Mouse (Mus musculus) C3H10T1/2 (cell line): ENCODE results near the gene Mpv17. TPM values are rescaled to one million over a fixed set of nuclear protein-coding genes. Genes with fewer than 3 reads are reported as not detected.

Source experiments
- polyA plus RNA-seq, 2 experiments: library from polyadenylated mRNA; unstranded; fragments of >200 nt; fragmentation: generic; extraction: Trizol; gene quantifications; one replicate each; pipeline ENCODE4 v1.2.1; 2012; ENCODE audit warnings: missing spikeins in 2 of 2

The Mpv17 gene
- polyA plus RNA-seq = 10 to 100 TPM; 21.8 to 85.3 TPM

DNA sequence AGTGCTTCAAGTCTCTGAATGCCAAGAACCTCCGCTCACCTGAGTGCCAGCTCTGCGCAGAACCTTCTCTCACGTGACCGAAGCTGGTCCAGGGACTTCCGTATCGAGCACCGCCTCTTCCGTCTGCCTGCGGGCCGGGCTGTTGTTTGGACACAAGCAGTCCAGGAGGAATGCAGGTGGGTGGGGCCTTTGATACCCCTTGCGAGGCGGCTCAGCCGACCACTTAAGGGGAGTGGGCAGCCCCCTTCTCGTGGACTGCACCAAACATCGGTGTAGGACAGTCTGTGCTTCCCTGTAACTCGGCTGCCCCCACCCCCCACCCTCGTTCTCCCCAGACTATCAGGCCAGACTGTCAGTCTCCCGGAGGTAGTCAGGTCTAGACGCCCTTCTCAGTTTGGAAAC is at the start of gene Mpv17:
Gene Mpv17, minus strand, starts transcription at position 100 of the 402 bp plus-strand sequence.

DNA sequence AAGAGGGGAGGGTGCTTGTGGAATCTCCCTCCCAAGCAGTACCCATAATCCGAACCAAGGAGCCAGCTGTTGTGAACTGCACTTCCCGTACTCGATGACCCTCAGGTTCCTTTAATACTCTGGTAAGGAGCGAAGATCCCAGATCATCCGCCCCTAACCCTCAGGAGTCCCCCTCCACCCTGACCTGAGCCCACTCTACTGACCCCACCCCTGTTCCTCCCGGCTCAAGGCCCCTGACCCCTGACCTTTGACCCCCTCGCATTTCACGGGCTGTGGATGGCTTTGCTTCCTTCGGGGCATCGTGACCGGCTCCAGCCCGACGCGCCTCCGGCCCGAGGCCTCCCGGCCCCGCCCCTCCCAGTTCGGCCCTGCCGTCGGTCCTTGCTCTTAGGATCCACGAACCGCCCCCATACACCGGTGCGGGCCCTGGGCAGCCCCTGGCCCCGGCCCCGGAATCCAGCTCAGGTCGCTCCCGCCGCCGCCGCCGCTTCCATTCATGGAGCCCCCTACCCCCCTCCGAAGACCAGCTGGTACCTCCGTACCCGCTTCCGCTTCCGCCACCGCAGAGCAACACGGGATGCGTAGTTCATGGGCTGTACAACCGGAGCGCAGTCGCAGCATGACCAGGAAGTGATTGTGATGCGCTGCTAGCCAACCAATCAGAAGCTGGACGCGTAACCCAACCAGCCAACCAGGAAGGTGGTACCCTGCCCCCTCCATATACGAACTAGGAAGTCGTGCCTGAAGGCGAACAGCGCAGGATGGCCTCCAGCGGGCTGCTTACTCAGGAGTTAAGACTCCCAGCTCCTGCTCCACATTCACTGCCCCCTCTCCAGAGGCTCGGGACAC is 47.9 kb upstream of the Mpv17 start, which contains the start of gene Zfp513:
Gene Zfp513, minus strand, starts transcription at position 562 of the 849 bp plus-strand sequence.

DNA sequence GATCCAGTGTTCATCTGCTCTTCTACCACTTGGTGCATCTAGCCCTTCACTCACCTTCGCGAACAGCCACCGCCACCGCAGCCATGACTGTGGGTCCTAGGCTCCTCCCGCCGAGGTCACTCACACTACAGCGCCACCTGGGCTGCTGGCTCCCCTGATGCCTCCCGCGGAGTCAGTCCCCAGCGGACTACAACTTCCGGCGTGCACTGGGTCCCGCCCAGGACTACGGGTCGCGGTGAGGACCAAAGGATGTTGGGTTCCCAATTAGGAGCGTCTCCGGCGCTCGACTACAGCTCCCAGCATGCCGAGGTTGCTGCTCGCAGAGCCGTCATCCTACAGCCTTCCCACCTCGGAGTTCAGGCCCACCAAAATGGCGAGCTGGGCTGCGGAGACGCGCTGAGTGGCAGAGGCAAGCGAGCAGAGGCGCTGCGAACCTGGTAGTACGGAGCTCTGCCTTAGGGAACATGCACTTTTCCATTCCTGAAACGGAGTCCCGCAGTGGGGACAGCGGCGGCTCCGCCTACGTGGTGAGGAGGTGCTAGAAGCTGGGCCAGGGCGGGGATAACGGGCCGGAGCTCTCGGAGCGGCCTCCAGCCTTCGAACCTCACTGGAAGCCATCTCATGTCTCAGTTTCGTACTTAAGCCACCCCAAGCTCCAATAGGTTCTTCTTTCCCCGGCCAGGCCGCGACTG is 39.0 kb upstream of the Mpv17 start, which contains the start of the genes Snx17 and Eif2b4:
Gene Snx17, plus strand, starts transcription at position 289 of the 692 bp plus-strand sequence.
Gene Eif2b4, minus strand, starts transcription at position 492 of the 692 bp plus-strand sequence.

DNA sequence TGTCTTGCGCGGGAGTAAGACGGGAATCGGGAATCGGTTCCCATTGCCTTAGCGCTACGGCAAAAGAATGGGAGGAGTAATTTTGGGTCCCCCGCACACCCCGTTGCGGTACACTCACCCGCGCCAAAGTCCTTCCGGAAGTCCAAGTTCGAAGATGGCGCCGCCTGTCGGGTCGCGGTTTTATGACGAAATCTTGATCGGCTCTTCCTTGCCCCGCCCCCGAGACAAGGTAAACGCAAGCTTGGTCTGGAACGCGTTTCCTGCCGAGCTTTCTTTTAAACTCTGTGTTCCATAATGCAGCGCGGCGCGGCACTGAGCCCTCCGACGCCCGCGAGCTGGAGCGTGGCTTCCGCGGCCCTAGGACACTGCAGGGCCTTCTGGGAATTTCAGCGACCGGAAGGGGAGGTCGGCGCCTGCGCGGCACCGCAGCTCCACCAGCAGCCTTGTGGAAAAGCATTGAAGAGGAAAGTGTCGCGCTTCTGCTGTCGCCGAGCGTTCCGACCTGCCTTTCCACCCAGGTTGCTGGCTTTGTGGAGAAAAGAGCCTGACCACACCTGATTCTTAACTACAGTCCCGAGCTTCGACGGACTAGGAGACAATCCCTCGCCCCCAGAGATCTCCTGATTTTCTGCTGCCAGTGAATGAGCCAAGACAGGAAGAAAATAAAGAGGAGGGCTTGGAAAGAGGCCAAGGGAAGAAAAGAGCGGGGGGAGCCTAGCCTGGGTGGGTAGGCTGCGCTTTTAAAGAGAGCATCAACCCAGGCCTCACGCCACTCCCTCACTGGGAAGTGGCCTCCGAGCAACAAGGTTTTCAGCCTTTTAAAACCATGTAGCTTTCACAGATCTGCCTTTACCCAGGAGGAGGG is 25.9 kb upstream of the Mpv17 start, which contains the start of the genes Gm29609 and Gtf3c2:
Gene Gm29609, minus strand, starts transcription at position 146 of the 865 bp plus-strand sequence.
Gene Gtf3c2, minus strand, starts transcription at position 379 of the 865 bp plus-strand sequence.

DNA sequence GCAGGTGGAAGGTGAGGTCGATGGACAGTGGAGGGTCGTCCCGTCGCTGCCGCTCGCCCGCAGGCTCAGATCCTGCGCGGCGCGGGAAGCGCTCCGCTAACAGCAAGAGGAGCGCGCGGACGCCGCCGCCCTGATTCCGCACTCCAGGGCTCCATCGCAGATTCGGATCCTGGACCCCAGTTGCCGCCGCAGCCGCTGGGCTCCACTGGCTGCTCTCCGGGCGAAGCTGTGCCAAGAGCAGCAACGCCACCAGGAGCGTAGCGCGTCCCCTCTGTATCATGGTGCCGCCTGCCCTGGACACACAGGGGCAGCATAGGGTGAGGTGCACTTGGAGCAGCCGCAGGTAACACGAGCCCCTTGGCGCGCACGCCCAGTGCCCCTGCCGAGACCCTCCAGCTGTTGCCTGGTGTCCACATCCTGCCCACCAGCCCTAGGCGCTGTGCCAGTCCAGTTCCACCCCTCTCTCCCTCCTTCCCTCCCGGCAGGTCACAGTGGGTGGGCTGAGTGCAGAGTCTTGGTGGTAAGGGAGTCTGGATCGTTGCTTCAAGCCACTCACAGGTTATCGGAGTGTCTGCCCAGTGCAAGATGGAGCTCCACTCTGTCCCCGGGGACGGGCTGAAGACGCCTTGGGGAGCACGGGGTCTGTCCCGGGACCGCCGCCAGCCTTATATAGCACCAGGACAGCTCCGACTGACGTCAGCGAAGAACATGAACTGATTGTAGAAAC is 15.6 kb downstream of the Mpv17 start, which contains the start of gene Ucn:
Gene Ucn, minus strand, starts transcription at position 589 of the 727 bp plus-strand sequence.

DNA sequence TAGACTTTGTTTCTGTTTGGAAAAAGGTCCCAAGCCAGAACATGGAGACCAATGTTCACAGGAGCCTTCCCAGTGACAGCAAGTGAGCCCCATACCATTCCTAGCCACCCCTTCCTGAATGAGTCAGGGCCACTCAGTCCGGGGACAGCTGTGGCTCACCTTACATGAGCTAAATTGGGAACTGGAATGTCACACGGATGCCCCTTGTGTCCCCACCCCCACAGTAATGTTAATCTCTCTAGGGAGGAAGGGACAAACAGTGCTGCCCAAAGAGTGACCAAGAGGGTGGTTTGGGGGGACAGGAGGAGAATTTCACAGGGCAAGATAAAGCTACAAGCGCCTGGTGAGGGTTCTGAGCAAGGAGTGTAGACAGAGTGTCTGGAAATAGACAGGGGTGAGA is 37.7 kb downstream of the Mpv17 start, which contains the start of gene Trim54:
Gene Trim54, plus strand, starts transcription at position 359 of the 400 bp plus-strand sequence.

DNA sequence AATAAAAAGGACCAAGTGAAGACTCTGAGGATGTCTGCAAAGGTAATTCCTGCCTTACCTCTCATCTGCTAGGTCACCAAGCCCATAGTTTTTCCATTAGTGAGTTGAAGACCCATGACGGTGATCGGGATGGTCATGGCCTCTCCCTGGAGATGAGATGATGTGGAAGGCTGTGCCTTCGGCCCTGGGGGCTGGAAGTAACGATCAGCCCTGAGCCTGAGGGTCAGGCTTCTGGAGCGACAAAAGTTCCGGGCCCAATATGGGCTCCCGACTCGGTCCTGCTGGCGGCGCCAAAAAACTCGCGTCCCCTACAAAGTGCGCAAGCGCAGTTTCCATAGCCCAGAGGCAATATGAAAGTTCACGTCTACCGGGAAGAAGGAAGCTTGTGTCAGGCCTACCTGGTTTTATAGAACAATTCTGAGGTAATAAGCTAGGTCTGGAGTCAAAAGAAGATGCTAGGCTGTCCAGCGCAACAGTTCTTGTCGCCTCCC is 46.0 kb downstream of the Mpv17 start, which contains the start of gene Slc30a3:
Gene Slc30a3, minus strand, starts transcription at position 238 of the 491 bp plus-strand sequence.

DNA sequence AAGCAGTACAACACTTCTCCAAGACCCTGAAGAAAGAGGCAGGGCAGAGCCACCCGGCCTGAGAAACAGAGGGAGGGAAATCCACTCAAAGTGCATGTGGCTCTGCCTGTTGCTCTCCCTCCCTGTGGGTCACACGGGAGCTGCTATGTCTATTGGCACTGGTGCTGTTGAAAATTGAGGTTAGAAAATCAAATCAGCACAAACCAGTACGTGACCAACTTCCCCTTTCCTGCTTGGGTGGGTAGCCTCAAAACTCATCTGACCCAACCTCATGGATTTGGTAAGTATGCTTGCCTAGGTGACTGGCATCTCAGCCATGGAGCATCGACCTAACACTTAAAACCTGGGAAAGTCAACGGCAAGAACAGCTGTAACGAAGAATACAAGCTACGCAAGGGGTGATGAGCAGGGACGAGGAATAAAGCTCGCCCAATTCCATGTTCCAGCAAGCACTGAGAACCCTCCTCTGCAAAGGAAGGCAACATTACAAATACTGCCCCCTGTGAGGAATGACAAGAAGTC is 48.2 kb downstream of the Mpv17 start, which contains the start of gene Dnajc5g:
Gene Dnajc5g, plus strand, starts transcription at position 472 of the 522 bp plus-strand sequence.

Other genes starting within 250 kb of the Mpv17 start
- 100 to 1,000 TPM; 358 to 516 TPM for gene Ost4, start 246.5 kb downstream of the Mpv17 start, polyA plus RNA-seq
- gene Emilin1, start 240.8 kb downstream of the Mpv17 start, polyA plus RNA-seq = 100 to 1,000 TPM in 1 of 2 experiments, 10 to 100 TPM in 1; 72.2 to 299 TPM
- gene Khk, start 232.8 kb downstream of the Mpv17 start, polyA plus RNA-seq = 10 to 100 TPM in 1 of 2 experiments, 1 to 10 TPM in 1; 4.2 to 16.0 TPM
- gene Cgref1, start 208.7 kb downstream of the Mpv17 start, polyA plus RNA-seq = 10 to 100 TPM in 1 of 2 experiments, 1 to 10 TPM in 1; 7.5 to 26.7 TPM
- gene Preb, start 193.9 kb downstream of the Mpv17 start, polyA plus RNA-seq = 100 to 1,000 TPM; 101 to 115 TPM
- gene Tcf23, start 185.6 kb downstream of the Mpv17 start, polyA plus RNA-seq = under 1 TPM; 0.01 to 0.09 TPM
- gene Atraid, start 105.9 kb downstream of the Mpv17 start, polyA plus RNA-seq = 100 to 1,000 TPM in 1 of 2 experiments, 10 to 100 TPM in 1; 87.3 to 332 TPM
- 1 to 10 TPM; 4.7 to 5.6 TPM for gene Slc5a6, start 105.3 kb downstream of the Mpv17 start, polyA plus RNA-seq
- 10 to 100 TPM; 17.9 to 34.9 TPM for gene Cad, start 99.5 kb downstream of the Mpv17 start, polyA plus RNA-seq
- not detected for gene Dnajc5g, start 48.0 kb downstream of the Mpv17 start, polyA plus RNA-seq
- gene Slc30a3, start 46.0 kb downstream of the Mpv17 start, polyA plus RNA-seq = 1 to 10 TPM in 1 of 2 experiments, under 1 TPM in 1; 0.47 to 3.0 TPM
- gene Trim54, start 37.5 kb downstream of the Mpv17 start, polyA plus RNA-seq = under 1 TPM; 0.04 to 0.61 TPM
- not detected for gene Ucn, start 15.4 kb downstream of the Mpv17 start, polyA plus RNA-seq
- 1 to 10 TPM in 1 of 2 experiments, under 1 TPM in 1; 0.32 to 2.0 TPM for gene Gm29609, start 25.7 kb upstream of the Mpv17 start, polyA plus RNA-seq
- 10 to 100 TPM; 17.7 to 36.2 TPM for gene Gtf3c2, start 25.9 kb upstream of the Mpv17 start, polyA plus RNA-seq
- gene Snx17, start 39.0 kb upstream of the Mpv17 start, polyA plus RNA-seq = 100 to 1,000 TPM; 166 to 169 TPM
- gene Eif2b4, start 39.2 kb upstream of the Mpv17 start, polyA plus RNA-seq = 10 to 100 TPM; 36.4 to 57.5 TPM
- gene Zfp513, start 48.1 kb upstream of the Mpv17 start, polyA plus RNA-seq = 10 to 100 TPM in 1 of 2 experiments, 1 to 10 TPM in 1; 8.8 to 22.4 TPM
- 100 to 1,000 TPM in 1 of 2 experiments, 10 to 100 TPM in 1; 90.1 to 144 TPM for gene Ppm1g, start 66.4 kb upstream of the Mpv17 start, polyA plus RNA-seq
- gene Nrbp1, start 86.6 kb upstream of the Mpv17 start, polyA plus RNA-seq = 100 to 1,000 TPM in 1 of 2 experiments, 10 to 100 TPM in 1; 54.1 to 114 TPM
- gene Gm9970, start 87.0 kb upstream of the Mpv17 start, polyA plus RNA-seq = under 1 TPM in 1 of 2 experiments, not detected in 1; 0.33 TPM
- gene Krtcap3, start 97.4 kb upstream of the Mpv17 start, polyA plus RNA-seq = 1 to 10 TPM in 1 of 2 experiments, under 1 TPM in 1; 0.06 to 4.5 TPM
- gene Ift172, start 136.9 kb upstream of the Mpv17 start, polyA plus RNA-seq = 10 to 100 TPM in 1 of 2 experiments, 1 to 10 TPM in 1; 6.9 to 36.9 TPM
- 10 to 100 TPM; 18.9 to 26.1 TPM for gene Fndc4, start 141.8 kb upstream of the Mpv17 start, polyA plus RNA-seq
- gene Gckr, start 143.2 kb upstream of the Mpv17 start, polyA plus RNA-seq = not detected